Mouse (Mus musculus) layer of hippocampus, adult 18-20 months (tissue): ENCODE data around the gene Ppip5k2. TPM values are rescaled to one million over a fixed set of nuclear protein-coding genes. Genes with fewer than 3 reads are reported as not detected.
A peak's percentile ranks its signal among the peaks of the same experiment; 100 is the strongest.
"Not testable (repeated sequence)": the region's sequence is repeated elsewhere in the genome, so short reads cannot be mapped to it uniquely, and the experiment has no call there.

ENCODE experiments used
- DNase-seq, 2 experiments: peaks; one replicate each; pipeline ENCODE4 v3.0.0; 2022; ENCODE audit warnings: low spot score in 2 of 2
- long read RNA-seq: library from polyadenylated mRNA; stranded (forward); transcript quantifications from one replicate; pipeline ENCODE4 v2.0.0, GENCODE M21; 2021
- total RNA-seq, 2 experiments: library from RNA; stranded (reverse); gene quantifications; 2 replicates each; pipeline ENCODE4 v1.2.3; 2021

Ppip5k2 gene
- total RNA-seq = 10 to 100 TPM; 17.4 to 18.8 TPM
- long read RNA-seq, full-length matches to known transcripts = 3 of 15 reads
- long read RNA-seq, partial matches to known transcripts = 1 of 15 reads
- long read RNA-seq, other reads (novel, unspliced or antisense) = 11 of 15 reads

DNA sequence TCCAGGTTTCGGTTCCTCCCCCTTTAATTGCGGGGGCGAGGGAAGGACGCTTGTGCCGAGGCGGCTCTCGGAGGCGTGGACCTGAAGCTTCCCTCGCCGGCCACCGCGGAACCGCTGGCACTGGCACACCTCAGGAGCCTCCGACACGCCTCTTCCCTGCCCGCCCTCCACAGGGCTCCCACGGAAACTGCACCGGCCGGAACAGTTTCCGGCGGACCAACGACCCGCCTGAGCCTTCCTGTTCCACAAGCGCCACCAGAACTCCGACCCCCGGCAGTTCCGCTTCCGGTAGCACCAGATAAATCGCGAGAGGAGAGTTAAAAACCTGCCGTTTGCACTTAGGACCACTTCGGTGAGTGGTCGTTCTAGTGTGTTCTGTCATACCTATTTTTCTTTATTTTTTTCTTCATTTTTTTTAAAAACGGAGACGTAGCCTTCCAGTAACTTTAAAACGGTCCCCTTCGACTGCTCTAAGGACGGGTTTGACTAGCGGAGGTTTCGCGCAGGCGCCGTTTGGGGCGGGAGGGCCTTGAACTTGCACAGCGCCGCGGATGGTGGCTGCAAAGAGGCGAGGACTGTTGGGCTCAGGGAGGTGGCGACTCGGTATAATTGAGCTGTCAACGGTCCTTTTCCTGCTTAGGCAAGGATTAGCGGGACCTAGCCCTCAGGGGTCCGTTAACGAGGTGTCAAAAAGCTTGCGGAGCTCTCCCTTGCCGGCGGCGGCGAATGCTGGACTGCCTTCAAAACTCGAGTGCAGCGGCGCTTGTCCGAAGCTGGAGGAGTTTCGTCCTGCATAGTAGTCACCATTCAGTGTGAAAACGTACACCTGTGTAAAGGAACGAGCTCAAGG is at the start of gene Ppip5k2, which contains the start of gene Gin1:
Ppip5k2 (minus strand) TSS at position 508 of the 850 bp plus-strand sequence.
Gin1 (plus strand) TSS at position 269 of the 850 bp plus-strand sequence.
- DNase-seq = peak; percentile 90 to 96

DNA sequence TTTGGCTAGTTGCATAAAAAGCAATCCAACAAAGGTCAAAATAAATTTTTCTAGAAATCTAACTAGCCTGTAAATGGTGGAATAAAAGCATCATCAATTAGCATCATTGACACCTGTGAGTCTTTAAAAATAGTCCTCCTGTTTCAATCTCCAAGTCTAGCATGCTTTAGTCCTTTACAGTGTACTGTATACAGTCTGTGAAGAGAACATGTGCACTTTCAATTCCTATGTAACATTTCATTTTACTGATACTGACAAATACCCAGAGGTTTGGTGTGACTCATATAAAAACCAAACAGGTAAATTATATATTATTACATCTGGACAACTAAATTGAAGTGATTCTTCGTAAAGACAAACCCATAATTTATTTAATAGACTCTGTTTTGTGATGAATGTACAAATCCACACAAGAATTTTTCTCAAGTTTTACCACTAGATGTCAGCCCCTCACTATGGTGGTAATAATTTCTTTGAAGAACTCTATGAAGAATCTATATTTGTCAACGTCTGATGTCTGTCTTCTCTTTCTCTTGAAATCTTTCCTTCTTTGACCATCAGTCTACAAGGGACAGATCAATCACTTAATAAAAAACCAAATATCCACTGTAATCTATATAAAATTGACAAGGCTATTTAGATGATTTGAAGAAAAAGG is 39.2 kb upstream of the Ppip5k2 start:
- DNase-seq = peak in 1 of 2 experiments; percentile 52

DNA sequence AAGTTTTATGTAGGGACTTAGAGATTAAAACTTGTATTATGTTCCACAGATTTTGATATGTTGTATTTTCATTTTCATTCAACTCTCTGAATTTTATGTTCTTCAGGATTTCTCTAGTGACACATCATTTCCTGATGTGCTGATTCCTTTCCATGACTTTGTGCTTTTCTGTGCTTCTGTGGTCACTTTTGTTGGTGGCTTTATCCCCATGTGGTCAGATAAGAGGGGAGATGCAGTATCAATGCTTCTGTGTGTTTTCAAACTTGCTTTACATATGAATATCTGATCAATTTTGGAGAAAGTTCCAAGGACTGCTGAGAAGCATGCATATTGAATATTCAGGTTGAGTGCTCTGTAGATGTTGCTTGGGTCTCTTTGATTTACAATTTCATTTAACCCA is 34.3 kb upstream of the Ppip5k2 start:
- no peak for DNase-seq

DNA sequence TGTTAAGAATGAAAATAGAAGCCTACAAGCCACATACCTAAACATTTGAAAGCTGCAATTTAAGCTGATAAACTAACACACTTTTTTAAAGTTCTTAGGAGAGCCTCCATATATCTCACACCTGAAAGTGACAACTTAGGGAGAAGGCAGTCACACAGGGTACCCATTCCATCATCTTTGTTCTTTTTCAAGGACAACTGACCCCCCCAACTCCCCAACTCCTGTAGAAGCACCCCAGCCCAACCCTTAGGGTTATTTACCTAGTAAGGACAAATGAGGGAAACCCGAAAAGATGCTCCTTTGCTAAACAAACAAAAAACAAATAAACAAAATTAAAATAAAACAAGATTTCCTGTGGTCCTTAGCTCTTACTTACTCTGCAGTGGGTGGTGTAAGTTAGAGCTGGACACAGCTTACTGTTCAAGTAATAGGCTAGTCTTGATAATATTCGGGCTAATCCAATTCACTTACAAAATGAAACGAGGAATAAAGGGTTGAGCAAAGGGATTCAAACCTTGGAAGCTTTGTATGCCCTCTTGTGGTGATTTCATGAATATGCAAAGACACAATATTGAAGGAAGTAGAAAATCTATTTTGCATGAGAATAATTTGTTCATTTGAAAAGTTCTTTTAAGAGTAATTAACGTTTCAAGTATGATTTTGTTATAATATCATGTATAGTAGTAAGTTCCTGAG is 32.1 kb upstream of the Ppip5k2 start:
- DNase-seq = peak in 1 of 2 experiments; percentile 7

DNA sequence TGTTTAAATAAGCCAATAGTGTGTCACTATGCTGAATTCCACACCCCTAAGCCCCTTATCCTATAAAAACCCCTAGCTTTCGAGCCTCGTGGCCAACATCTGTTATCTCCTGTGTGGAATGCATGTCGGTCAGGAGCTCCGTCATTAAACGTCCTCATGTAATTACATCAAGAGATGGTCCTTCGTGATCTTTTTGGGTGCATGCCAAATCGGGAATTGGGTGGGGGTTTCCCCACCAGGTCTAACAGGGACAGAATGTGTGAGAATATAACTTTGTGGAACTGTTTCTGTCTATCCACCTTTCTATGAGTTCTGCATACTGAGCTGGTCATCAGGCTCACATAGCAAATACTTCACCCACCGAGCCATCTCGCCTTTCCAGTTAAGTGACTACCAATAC is 25.7 kb upstream of the Ppip5k2 start:
- no peak for DNase-seq

DNA sequence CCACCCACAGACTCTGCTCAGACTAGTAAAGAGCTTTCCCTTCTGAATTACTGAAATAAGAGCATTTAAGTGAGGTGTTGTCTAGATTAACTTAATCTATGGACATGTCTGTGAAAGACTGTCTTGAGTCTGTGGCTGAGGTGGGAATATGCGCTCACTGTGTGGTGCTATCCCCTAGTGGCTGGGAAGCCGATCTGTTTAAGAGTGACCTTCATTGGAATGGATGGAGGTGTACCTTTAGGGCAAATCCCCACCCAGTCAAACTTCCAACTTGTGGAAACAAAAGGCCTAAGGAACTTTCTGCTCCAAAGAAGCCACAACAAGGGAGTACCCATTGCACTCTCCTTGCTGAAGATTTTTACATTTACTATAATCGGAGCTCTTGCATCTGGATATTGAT is 23.9 kb upstream of the Ppip5k2 start:
- DNase-seq = no peak

DNA sequence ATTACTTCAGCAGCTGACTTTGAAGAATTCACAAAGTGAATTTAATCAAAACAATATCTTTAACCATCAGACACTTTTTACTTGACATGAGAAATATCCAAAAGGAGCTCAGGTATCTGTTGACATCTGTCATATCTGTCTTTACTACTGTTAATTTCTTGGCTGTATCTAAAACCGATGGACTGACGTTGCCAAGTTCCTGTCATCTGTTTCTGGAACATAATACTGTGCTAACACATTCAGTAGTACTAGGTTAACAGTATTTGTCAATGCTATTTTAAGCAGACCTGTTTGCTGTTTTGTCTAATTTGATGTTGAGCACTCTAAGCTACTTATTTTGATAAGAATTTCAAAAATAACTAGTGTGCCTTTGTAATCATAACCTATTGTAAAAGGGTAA is 18.3 kb upstream of the Ppip5k2 start:
- no peak for DNase-seq

DNA sequence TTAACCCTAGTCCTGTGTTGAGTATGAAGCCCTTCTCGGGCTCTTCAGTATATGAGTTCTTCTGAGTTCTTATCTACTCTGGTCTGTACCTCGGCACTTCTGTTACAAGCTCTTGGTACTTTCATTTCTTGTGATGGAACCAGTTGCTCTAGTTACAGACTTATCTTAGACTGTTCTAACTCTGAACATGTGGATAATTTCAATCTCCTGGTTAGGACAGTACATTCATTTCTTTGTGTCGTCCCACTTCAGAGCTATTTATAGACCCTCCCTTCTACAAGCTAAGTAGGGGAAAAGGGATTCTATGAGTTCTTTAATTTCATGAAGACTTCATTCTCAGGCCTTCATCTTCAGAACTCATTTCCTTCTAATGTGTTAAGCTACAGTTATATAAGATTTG is 17.5 kb upstream of the Ppip5k2 start:
- no peak for DNase-seq

DNA sequence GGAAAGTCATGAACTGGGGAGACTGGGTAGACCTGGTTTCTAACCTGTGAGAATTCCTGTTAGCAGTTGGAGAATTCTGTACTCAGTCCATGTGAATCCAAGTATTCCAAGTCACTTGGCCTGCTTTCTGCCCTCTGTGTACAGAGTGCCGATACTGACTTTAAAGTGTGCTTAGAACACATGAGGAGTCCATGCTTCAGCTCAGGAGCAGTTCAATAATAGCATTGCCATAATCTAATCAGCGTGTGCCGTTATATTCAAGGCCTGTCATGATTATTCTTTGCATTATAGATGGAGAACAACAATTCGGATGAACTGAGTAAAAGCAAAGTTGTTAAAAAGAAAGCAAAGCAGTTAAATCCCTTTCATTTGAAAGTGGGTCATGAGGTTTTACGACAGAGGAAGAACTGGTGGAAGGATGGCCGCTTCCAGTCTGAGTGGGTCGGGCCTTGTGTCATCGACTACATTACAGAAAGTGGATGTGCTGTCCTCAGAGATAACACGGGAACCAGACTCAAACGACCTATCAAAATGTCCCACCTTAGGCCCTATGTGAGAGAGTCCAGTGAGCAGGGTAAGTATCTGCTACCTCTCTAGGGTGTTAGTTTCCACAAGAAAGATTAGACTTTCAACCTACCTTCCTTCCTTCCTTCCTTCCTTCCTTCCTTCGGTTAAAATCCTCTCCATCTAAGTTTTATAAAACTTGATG is 15.6 kb upstream of the Ppip5k2 start:
- no peak for DNase-seq

DNA sequence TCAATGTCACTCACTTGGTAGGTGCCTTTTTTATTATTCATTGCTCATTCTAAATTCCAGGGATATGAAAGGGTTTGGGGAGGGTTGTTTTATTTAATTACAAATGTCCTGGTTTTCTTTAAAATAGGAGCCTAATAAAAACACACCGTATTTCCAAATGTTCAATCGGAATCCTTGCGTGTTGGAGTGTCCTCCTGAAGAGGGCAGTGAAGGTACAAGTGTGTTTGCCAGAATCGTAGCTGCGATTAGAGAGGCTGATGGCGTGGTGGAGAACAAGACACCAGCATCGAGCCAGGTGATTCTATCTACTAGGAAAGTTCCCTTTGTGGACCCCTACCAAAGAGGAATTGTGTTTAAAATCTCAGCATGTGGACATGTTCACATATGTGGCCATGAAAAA is 14.7 kb upstream of the Ppip5k2 start:
- DNase-seq = no peak

DNA sequence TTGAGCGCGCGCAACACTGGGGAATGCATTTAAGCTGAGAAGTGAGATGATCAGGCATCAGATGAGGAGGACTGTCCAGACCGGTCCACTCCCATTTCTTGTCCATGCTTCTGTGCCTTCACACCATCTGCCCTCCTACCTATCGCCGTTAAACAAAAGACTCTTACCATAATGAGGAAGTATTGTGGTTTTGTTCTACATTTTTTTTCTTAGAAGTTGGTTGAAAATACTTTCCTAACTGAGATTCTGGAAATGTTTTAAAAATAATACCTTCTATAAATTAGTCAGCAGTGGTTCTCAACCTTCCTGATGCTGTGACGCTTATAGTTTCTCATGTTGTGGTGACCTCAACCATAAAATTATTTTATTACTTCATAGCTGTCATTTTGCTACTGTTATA is 11.5 kb upstream of the Ppip5k2 start:
- DNase-seq = no peak

DNA sequence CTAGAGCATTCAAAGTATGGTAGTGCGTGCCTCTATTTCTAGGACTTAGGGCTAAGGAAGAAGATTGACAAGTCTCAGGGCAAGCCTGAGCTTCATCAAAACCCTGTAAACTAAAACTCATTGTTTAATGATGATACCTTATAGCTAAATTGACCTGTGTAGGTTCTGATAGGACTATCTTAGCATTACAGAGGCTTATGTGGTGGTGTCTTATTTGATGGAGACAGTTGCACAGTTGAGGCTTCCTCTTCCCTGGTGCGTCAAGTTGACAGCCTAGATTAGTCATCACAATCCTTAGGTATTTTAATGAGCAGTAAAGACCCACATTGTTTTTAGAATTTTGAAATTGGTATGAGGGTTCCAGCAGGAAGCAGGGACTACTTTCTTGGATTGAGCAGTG is 3.8 kb upstream of the Ppip5k2 start:
- DNase-seq = no peak

DNA sequence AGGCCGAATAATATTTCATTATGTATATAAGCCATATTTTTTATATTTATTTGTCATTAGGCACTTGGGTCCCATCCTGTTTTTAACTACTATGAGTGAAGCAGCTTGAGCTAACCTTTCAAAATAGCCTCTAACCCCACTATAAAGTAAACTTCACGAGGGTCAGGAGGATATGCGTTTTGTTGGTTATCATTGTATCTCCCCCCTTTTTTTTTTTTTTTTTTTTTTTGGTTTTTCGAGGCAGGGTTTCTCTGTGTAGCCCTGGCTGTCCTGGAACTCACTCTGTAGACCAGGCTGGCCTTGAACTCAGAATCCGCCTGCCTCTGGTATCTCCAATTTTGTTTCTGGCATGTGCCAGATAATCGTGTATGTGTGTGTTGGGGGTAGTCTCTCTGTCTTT is 3.2 kb upstream of the Ppip5k2 start:
- no peak for DNase-seq

DNA sequence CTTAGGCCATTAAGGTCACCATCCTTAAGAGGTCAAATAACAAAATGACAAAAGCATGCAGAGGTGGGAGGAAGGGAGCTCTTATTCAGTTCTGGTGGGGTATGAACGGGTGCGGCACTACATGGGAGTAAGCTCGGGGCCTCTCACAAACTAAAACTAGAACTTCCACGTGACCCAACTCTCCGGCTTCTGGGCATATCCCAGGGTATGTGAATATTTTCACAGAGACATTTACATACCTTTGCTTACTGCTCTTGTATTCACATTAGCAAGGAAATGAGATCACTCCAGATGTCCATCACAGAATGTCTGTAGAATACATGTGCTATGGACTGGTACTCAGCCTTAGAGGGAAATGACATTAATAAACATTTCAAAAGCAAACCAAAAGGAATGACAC is 1.5 kb upstream of the Ppip5k2 start:
- DNase-seq = no peak

DNA sequence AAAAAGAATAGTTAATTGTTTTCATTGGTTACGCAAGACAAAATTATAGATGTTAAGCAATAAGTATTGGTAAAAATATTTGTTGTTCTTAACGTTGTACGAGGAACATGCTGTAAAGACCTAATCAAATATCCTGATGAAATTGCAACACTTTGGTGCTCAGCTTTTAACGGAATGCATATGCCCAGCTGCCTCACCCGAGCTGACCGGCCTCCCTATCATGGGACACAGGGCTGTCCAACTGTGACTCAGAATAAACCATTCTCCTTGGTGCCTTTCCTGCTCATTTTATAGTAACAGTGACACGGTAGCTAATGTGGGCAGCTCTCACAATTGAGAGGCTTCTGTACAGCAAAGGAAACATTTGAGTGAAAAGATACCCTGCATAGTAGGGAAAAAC is 907 bp upstream of the Ppip5k2 start:
- DNase-seq = no peak

DNA sequence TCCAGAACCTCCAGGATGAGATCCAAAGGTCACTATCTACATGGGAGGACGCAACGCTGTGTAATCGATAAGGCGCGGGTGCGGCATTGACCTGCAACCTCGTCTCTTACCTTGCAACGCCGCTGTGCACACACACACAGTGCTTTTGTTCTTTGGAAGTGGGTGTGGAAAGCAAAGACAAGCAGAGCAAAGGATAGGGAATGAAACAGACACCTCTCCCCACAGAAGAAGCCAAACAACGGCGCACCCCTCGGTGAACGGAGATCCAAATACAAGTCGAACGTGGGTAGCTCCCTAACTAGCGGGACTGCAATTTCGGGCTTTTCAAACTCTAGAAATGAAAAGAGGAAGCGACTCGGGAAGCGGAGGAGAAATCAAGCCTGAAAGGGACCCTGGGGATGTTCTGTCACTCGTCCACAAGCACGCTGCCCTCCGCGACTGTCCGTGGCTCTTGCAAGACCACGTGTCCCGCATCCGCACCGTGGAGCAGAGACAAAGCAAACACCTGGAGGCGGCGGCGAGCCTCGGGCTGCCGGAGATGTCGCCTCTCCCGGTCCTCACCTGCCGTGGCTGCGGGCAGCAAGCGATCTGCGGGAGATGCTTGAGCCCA is 812 bp downstream of the Ppip5k2 start:
- DNase-seq = no peak

DNA sequence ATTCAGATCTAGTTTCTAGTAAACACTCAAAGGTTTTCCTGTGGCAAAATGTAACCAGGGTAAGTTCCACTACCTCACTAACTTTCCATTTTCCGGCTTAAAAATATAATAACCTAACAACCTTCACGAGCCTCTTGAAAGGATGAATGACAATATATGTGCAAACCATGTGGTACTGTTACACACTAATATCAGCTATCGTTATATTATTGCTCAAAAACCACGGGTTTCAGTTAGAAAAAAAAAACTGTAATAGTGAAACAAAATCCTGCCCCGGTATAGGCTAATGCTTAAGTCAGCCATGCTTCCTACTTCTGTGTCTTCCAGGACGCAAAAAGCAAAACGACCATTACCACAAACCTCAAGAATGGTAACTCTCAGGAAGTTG is 1.3 kb downstream of the Ppip5k2 start:
- no peak for DNase-seq

DNA sequence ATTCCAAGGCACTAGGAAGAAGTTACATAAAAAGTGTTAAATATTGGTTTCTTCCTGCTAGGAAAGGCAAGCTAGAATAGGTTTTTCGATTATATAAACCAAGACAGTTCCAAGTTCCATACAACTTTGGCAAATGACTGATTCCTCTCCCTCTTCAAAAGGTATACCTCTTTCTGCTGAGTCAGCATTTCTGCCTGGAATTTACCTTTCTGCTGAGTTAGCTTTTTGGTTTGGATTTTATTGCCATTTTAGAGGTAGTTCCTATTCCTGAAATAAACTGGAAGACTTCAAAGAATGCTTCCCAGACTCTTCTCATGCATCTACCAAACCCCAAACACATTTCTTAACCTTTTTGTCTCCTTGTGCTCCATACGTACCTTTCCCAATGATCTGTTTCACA is 2.1 kb downstream of the Ppip5k2 start:
- DNase-seq = no peak

DNA sequence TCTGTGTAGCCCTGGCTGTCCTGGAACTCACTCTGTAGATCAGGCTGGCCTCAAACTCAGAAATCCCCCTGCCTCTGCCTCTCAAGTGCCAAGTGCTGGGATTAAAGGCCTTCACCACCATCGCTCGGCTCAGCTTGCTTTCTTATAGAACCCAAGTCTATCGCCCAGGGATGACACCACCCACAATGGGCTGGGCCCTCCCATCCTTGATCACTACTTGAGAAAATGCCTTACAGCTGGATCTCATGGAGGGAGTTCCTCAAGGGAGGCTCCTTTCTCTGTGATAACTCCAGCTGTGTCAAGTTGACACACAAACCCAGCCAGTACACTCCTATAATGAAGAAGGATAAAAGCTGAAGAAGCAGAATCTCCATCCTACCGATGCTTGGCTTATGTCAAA is 4.5 kb downstream of the Ppip5k2 start:
- not testable (repeated sequence) for DNase-seq

DNA sequence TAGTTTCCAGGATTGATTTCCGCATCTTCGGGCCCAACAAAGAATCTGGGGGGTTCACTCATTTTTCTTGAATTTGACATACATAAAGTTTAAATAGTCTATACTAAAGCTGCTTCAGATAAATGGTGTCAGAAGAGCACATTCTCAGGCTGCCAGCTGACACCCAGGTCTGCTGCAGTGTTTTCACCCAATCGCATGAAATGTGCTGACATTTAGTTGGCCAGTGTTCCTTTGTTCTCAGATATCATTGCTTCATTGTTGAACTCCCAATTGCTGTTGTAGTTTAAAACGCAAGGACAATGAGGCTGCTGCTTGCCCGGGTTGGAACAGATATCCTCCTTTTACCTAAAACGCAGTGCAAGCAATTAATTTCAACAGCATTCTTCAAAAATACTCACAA is 8.7 kb downstream of the Ppip5k2 start:
- no peak for DNase-seq

DNA sequence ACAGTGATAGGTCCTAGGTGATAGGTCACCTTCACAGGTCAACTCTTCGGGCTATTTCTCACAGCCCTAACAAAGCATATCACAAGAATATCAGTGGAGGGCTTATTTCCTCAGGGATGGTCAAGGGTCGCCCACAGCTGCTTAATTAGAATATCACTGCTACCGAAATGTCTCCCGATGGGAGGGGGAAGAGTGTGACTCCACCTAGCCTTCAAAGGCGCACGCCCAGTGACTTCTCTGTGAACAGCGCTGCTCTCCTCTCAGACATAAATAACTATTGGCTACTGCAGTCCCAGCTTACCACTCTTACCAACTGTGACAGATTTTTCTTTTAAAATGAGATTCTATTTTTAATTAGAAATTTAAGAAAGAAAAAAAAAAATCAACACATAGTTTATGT is 9.6 kb downstream of the Ppip5k2 start:
- no peak for DNase-seq
